Comparison of ENCODE assay signal across 16 mouse cellular contexts in genomic region chr1:87280281-87280680, GRCm38 (mm10). TPM values are rescaled to one million over a fixed set of nuclear protein-coding genes. Genes with fewer than 3 reads are reported as not detected.
"Had no signal": no experiment of that assay in that cellular context is flagged by ENCODE, and none has a peak within 500 bp of the region (broad histone marks: within the 10 kb centered on the region; RNA-seq: fewer than 3 reads in every experiment).

No protein-coding gene starts in this region.

- H3K4me3 ChIP-seq: liver, embryonic 12.5 days; midbrain, embryonic 12.5 days; neural tube, embryonic 13.5 days; neural tube, embryonic 15.5 days; stomach, embryonic 15.5 days had no signal

- H3K9me3 ChIP-seq: liver, embryonic 12.5 days; midbrain, embryonic 12.5 days; neural tube, embryonic 13.5 days; neural tube, embryonic 15.5 days; stomach, embryonic 15.5 days had no signal

- H3K36me3 ChIP-seq: liver, embryonic 12.5 days; midbrain, embryonic 12.5 days; neural tube, embryonic 13.5 days; neural tube, embryonic 15.5 days; stomach, embryonic 15.5 days had no signal

- H3K27me3 ChIP-seq: neural tube, embryonic 15.5 days; stomach, embryonic 15.5 days had no signal

- H3K27ac ChIP-seq: liver, embryonic 12.5 days; liver, embryonic 14.5 days; midbrain, embryonic 12.5 days; neural tube, embryonic 13.5 days; neural tube, embryonic 15.5 days; stomach, embryonic 15.5 days; stomach, postnatal 0 days had no signal

- DNase-seq: lung, adult 18-20 months; lung, embryonic 14.5 days; lung, postnatal 10 days; lung, postnatal 4 days; midbrain, embryonic 14.5 days; right cerebral cortex, postnatal 14 days; thymus, adult 2 months; thymus, postnatal 25 days had no signal

- ATAC-seq: liver, embryonic 12.5 days had no signal

- H3K4me2 ChIP-seq: liver, embryonic 12.5 days; lung, embryonic 14.5 days; midbrain, embryonic 12.5 days; neural tube, embryonic 13.5 days; neural tube, embryonic 15.5 days; stomach, embryonic 15.5 days had no signal

- H3K4me1 ChIP-seq: liver, embryonic 12.5 days; stomach, embryonic 15.5 days had no signal

- H3K9ac ChIP-seq: liver, embryonic 12.5 days; liver, embryonic 14.5 days; lung, embryonic 14.5 days; midbrain, embryonic 12.5 days; neural tube, embryonic 13.5 days; neural tube, embryonic 15.5 days; stomach, embryonic 15.5 days had no signal

RNA-seq across cellular contexts. Expression of gene Efhd1, which starts 16.1 kb away (rescaled TPM):
- total RNA-seq: monocyte, adult 5-6 weeks had no signal
- polyA plus RNA-seq: liver, embryonic 12.5 days; liver, embryonic 14.5 days; lung, embryonic 14.5 days had no signal
